ENCODE assay signal across 12 mouse cellular contexts in the genomic region with DNA sequence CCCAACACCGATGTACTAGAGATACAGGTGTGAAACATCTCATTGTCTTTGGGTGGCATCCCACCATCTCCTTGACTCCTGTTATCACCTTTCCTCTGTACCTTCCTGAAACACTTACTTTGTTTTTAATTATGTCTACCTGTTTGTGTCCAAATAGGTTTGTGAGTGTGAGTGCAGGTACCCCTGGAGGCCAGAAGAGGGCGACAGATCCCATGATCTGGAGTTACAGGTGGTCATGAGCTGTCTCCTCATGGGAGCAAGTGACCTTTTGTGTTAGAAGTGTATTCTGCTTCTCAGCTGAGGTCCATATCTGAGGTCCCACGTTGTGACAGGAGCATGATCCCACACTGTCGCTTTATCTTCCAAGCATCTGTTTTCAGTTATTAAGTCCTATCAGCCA. TPM values are rescaled to one million over a fixed set of nuclear protein-coding genes. Genes with fewer than 3 reads are reported as not detected.
DNase-seq lines count a peak whose midpoint lies in the region; ATAC-seq and TF ChIP-seq lines count a peak whose summit lies in the region.
"Had no signal": no experiment of that assay in that cellular context is flagged by ENCODE, and none has a peak within 500 bp of the region (broad histone marks: within the 10 kb centered on the region; RNA-seq: fewer than 3 reads in every experiment).

No protein-coding gene starts in this region.

- no peak overlapping the region for H3K9ac ChIP-seq in hindbrain, postnatal 0 days (replicated peaks; ENCODE audit: low read length)
- H3K9ac ChIP-seq in hindbrain, embryonic 16.5 days (ENCODE audit: low read depth, low read length): no peak overlapping the region
- H3K9ac ChIP-seq in forebrain, embryonic 11.5 days (ENCODE audit: low read length): no peak overlapping the region
- H3K9ac ChIP-seq: forebrain, embryonic 15.5 days; lung, embryonic 15.5 days had no signal

- no peak overlapping the region for H3K4me2 ChIP-seq in hindbrain, postnatal 0 days (ENCODE audit: low read depth, low read length)
- H3K4me2 ChIP-seq in hindbrain, embryonic 16.5 days (ENCODE audit: low read length): no peak overlapping the region
- H3K4me2 ChIP-seq in forebrain, embryonic 11.5 days (ENCODE audit: low read depth, low read length, severe bottlenecking): no peak overlapping the region
- H3K4me2 ChIP-seq: forebrain, embryonic 15.5 days; lung, embryonic 15.5 days had no signal

- no peaks in the 10 kb centered on the region for H3K27me3 ChIP-seq in hindbrain, postnatal 0 days (ENCODE audit: insufficient read depth, low read length)
- no peaks in the 10 kb centered on the region for H3K27me3 ChIP-seq in hindbrain, embryonic 16.5 days (replicated peaks; ENCODE audit: control insufficient read depth, insufficient read depth, low read length)
- no peaks in the 10 kb centered on the region for H3K27me3 ChIP-seq in forebrain, embryonic 11.5 days (ENCODE audit: control insufficient read depth, insufficient read depth, low read length)
- H3K27me3 ChIP-seq: forebrain, embryonic 15.5 days; lung, embryonic 15.5 days had no signal

- H3K4me1 ChIP-seq in hindbrain, postnatal 0 days (ENCODE audit: insufficient read depth, low read length): no peaks in the 10 kb centered on the region
- no peaks in the 10 kb centered on the region for H3K4me1 ChIP-seq in hindbrain, embryonic 16.5 days (ENCODE audit: control insufficient read depth, insufficient read depth, low read depth, low read length)
- H3K4me1 ChIP-seq in forebrain, embryonic 11.5 days (replicated peaks; ENCODE audit: control insufficient read depth, insufficient read depth, low read length): no peaks in the 10 kb centered on the region
- H3K4me1 ChIP-seq: forebrain, embryonic 15.5 days; lung, embryonic 15.5 days had no signal

- no peak for ATAC-seq in hindbrain, postnatal 0 days
- no peak for ATAC-seq in hindbrain, embryonic 16.5 days
- ATAC-seq in forebrain, embryonic 11.5 days (replicated peaks; ENCODE audit: low FRiP score): no peak
- ATAC-seq: activated CD4-positive, CD25-positive, alpha-beta regulatory T cell, adult 4 months; forebrain, embryonic 15.5 days; inflammation-experienced regulatory T-cells, adult 6 months had no signal

- TF ChIP-seq CTCF in hindbrain, postnatal 0 days (IDR thresholded peaks at IDR 0.05; ENCODE audit: low read depth): peak; percentile 63

- WGBS in hindbrain, postnatal 0 days: 67% methylated on average over 4 of the region's 4 CpGs
- 69% methylated on average over 4 of the region's 4 CpGs for WGBS in hindbrain, embryonic 16.5 days
- WGBS in forebrain, embryonic 11.5 days: 61% methylated on average over 4 of the region's 4 CpGs

- no peaks in the 10 kb centered on the region for H3K9me3 ChIP-seq in hindbrain, postnatal 0 days (ENCODE audit: low read length)
- H3K9me3 ChIP-seq in hindbrain, embryonic 16.5 days (ENCODE audit: control insufficient read depth, low read length): no peaks in the 10 kb centered on the region
- no peaks in the 10 kb centered on the region for H3K9me3 ChIP-seq in forebrain, embryonic 11.5 days (ENCODE audit: control insufficient read depth, low read length)
- H3K9me3 ChIP-seq: forebrain, embryonic 15.5 days; lung, embryonic 15.5 days had no signal

- no peak overlapping the region for H3K4me3 ChIP-seq in hindbrain, postnatal 0 days (ENCODE audit: low read length)
- H3K4me3 ChIP-seq in hindbrain, embryonic 16.5 days (ENCODE audit: low read length): no peak overlapping the region
- H3K4me3 ChIP-seq in forebrain, embryonic 11.5 days (ENCODE audit: low read depth, low read length): no peak overlapping the region
- H3K4me3 ChIP-seq: forebrain, embryonic 15.5 days; lung, embryonic 15.5 days had no signal

- no peak for DNase-seq in hindbrain, postnatal 0 days (ENCODE audit: low spot score)
- peak; percentile 16 for DNase-seq in 3T3-L1 (ENCODE audit: low read depth, low spot score)
- DNase-seq in Muller cell, postnatal 12 days (ENCODE audit: inconsistent ontology term): peak; percentile 3
- peak; percentile 31 for DNase-seq in embryo, embryonic 9.5 days (ENCODE audit: extremely low spot score)
- DNase-seq in frontal cortex, postnatal 14 days (ENCODE audit: low spot score in 2 of 2): no peak
- DNase-seq in left cerebral cortex, adult 18-20 months (ENCODE audit: low spot score in 2 of 2): no peak
- DNase-seq in forebrain, embryonic 11.5 days (ENCODE audit: low spot score): no peak

- H3K27ac ChIP-seq in hindbrain, postnatal 0 days: no peak overlapping the region
- no peak overlapping the region for H3K27ac ChIP-seq in hindbrain, embryonic 16.5 days (ENCODE audit: low read depth, low read length)
- H3K27ac ChIP-seq in forebrain, embryonic 11.5 days (ENCODE audit: low read depth, low read length): no peak overlapping the region
- H3K27ac ChIP-seq: forebrain, embryonic 15.5 days; lung, embryonic 15.5 days had no signal

- H3K36me3 ChIP-seq in hindbrain, postnatal 0 days (ENCODE audit: insufficient read depth, low read length): no peaks in the 10 kb centered on the region
- no peaks in the 10 kb centered on the region for H3K36me3 ChIP-seq in hindbrain, embryonic 16.5 days (ENCODE audit: control insufficient read depth, insufficient read depth, low read length)
- no peaks in the 10 kb centered on the region for H3K36me3 ChIP-seq in forebrain, embryonic 11.5 days (ENCODE audit: control insufficient read depth, insufficient read depth, low read length)
- H3K36me3 ChIP-seq: forebrain, embryonic 15.5 days; lung, embryonic 15.5 days had no signal

RNA-seq across cellular contexts. Expression of a gene that starts 22.6 kb away (rescaled TPM):
- total RNA-seq in hindbrain, postnatal 0 days (2014; rRNA removed): 17.6 and 21.2 TPM in 2 replicates
- 7.9 and 8.5 TPM in 2 replicates for polyA plus RNA-seq in hindbrain, postnatal 0 days (2015; fragmentation: Nextera tagmentation; extraction: Ambion mirVana)
- polyA plus RNA-seq in hindbrain, embryonic 16.5 days (2015; fragmentation: Nextera tagmentation; extraction: Ambion mirVana): 10.6 and 10.9 TPM in 2 replicates
- total RNA-seq in left cerebral cortex, adult 18-20 months (2021): 10 to 100 TPM; 16.6 to 17.2 TPM
- 3.5 and 3.6 TPM in 2 replicates for polyA plus RNA-seq in forebrain, embryonic 11.5 days (2014; fragmentation: Nextera tagmentation; extraction: Ambion mirVana)
- polyA plus RNA-seq: activated CD4-positive, CD25-positive, alpha-beta regulatory T cell, adult 4 months had no signal

Comparison
In these comparisons a context has a peak if more than half of its experiments do, and no peak if none do; other contexts are left out.
1. DNase-seq: peak in 3T3-L1 (single experiment), Muller cell, postnatal 12 days (single experiment) and embryo, embryonic 9.5 days (single experiment); none in hindbrain, postnatal 0 days (single experiment), frontal cortex, postnatal 14 days (0 of 2), left cerebral cortex, adult 18-20 months (0 of 2) and forebrain, embryonic 11.5 days (single experiment).